Mouse (Mus musculus): Measurements from ENCODE around the gene Gm3755. TPM values are rescaled to one million over a fixed set of nuclear protein-coding genes. Genes with fewer than 3 reads are reported as not detected.

The Gm3755 gene
- polyA plus RNA-seq (2012): 0.27 TPM in 1 of 2 replicates, not detected in the other

DNA sequence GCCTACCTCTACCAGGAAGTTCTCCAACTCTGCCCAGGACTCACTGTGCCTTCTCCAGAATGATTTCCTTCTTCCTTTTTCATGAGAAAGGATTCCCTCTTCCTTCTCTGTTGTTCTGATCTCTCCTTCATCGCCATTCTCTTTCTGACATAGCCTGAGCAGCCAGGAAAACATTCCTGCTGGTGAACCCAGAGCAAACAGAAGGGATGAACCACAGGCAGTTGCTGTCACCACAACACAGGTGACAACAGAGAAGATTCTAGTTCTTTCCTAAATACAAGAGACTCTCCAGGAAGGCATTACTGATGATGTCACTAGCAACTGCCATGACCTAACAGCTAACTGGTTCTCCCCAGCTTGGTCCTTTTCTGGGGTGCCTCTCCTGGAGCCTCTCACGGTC is at the start of gene Gm3755:
TSS of gene Gm3755 (minus strand) at position 101 of the 400 bp plus-strand sequence.

DNA sequence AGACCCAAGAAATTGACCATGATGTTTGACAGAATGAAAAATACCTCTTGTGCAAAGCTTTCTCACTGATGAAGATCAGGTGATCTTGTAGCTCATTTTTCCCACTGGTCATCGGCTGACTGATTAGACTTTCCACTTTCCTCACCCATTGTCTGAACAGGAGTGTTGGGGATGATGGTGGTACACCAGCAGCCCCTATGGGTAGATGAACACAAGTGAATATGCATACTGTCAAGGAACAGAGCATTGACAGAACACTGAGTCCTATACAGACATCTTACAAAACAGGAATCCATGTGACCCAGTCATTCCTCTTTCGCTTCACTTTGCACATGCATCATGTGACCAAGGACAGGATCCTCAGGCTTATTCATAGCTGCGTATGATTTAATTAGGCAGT is 32.9 kb upstream of the Gm3755 start, which contains the start of gene Gm3752:
TSS of gene Gm3752 (minus strand) at position 101 of the 400 bp plus-strand sequence.

Other genes with a start within 250 kb of the Gm3755 start
- not detected in 2 replicates for gene Gm3727, start 186.2 kb downstream of the Gm3755 start, polyA plus RNA-seq (2012)
- 0.05 TPM in 1 of 2 replicates, not detected in the other for gene Gm3739, start 135.9 kb downstream of the Gm3755 start, polyA plus RNA-seq (2012)
- not detected in 2 replicates for gene Gm5797, start 118.5 kb downstream of the Gm3755 start, polyA plus RNA-seq (2012)
- gene Gm8374, start 85.8 kb downstream of the Gm3755 start, polyA plus RNA-seq (2012): not detected in 2 replicates
- gene Gm3752, start 32.8 kb upstream of the Gm3755 start, polyA plus RNA-seq (2012): not detected in 2 replicates
- not detected in 2 replicates for gene Gm3558, start 117.6 kb upstream of the Gm3755 start, polyA plus RNA-seq (2012)
- not detected in 2 replicates for gene Gm10338, start 144.7 kb upstream of the Gm3755 start, polyA plus RNA-seq (2012)
- not detected in 2 replicates for gene Gm10128, start 193.1 kb upstream of the Gm3755 start, polyA plus RNA-seq (2012)